ENCODE assay signal across 29 mouse cellular contexts in genomic region chr2:119463945-119464344, GRCm38 (mm10). TPM values are rescaled to one million over a fixed set of nuclear protein-coding genes. Genes with fewer than 3 reads are reported as not detected.
DNase-seq lines count a peak whose midpoint lies in the region; ATAC-seq and TF ChIP-seq lines count a peak whose summit lies in the region.
"Had no signal": no experiment of that assay in that cellular context is flagged by ENCODE, and none has a peak within 500 bp of the region (broad histone marks: within the 10 kb centered on the region; RNA-seq: fewer than 3 reads in every experiment).

No protein-coding gene starts in this region.

- H3K4me2 ChIP-seq in kidney, embryonic 14.5 days (replicated peaks; ENCODE audit: low read depth, low read length): no peak overlapping the region
- no peak overlapping the region for H3K4me2 ChIP-seq in kidney, embryonic 16.5 days (replicated peaks; ENCODE audit: low read depth, low read length)
- H3K4me2 ChIP-seq: forebrain, embryonic 13.5 days; heart, embryonic 13.5 days; hindbrain, embryonic 12.5 days had no signal

- 66% methylated on average over 4 of the region's 4 CpGs for WGBS in kidney, embryonic 14.5 days
- 65% methylated on average over 4 of the region's 4 CpGs for WGBS in kidney, embryonic 16.5 days
- 64% methylated on average over 4 of the region's 4 CpGs for WGBS in hindbrain, embryonic 10.5 days

- H3K4me3 ChIP-seq in kidney, embryonic 14.5 days (ENCODE audit: low read length): no peak overlapping the region
- H3K4me3 ChIP-seq in kidney, embryonic 16.5 days (ENCODE audit: low read length): no peak overlapping the region
- peak overlapping the region in 1 of 2 experiments; percentile 1; a peak in 1 of 4 replicates for H3K4me3 ChIP-seq in ES-E14 (ENCODE audit: insufficient read depth in 1 of 2, low read depth in 1 of 2, low read length in 2 of 2, poor library complexity in 1 of 2, severe bottlenecking in 1 of 2)
- no peak overlapping the region for H3K4me3 ChIP-seq in hindbrain, embryonic 10.5 days
- H3K4me3 ChIP-seq: forebrain, embryonic 10.5 days; forebrain, embryonic 13.5 days; heart, adult 2 months; heart, embryonic 10.5 days; heart, embryonic 13.5 days; hindbrain, embryonic 12.5 days had no signal

- no peaks in the 10 kb centered on the region for H3K27me3 ChIP-seq in kidney, embryonic 14.5 days (ENCODE audit: control insufficient read depth, insufficient read depth, low read length)
- no peaks in the 10 kb centered on the region for H3K27me3 ChIP-seq in kidney, embryonic 16.5 days (ENCODE audit: insufficient read depth, low read length)
- H3K27me3 ChIP-seq in hindbrain, embryonic 10.5 days (ENCODE audit: insufficient read depth, poor library complexity, severe bottlenecking): no peaks in the 10 kb centered on the region
- H3K27me3 ChIP-seq: CH12.LX; forebrain, embryonic 13.5 days; heart, embryonic 13.5 days; hindbrain, embryonic 12.5 days had no signal

- H3K36me3 ChIP-seq in kidney, embryonic 14.5 days (ENCODE audit: control insufficient read depth, insufficient read depth, low read length): no peaks in the 10 kb centered on the region; the same call in 1 of the 2 replicates
- H3K36me3 ChIP-seq in kidney, embryonic 16.5 days (ENCODE audit: insufficient read depth, low read length): peaks cover 3% of the 10 kb centered on the region; the same call in 1 of the 2 replicates
- H3K36me3 ChIP-seq in ES-E14 (ENCODE audit: control insufficient read depth, insufficient read depth, low read length, poor library complexity, severe bottlenecking): no peaks in the 10 kb centered on the region; the same call in 1 of the 2 replicates
- peaks cover 16% of the 10 kb centered on the region; the same call in 1 of the 2 replicates for H3K36me3 ChIP-seq in hindbrain, embryonic 10.5 days

- no peak overlapping the region for H3K27ac ChIP-seq in kidney, embryonic 14.5 days (ENCODE audit: low read depth, low read length)
- no peak overlapping the region for H3K27ac ChIP-seq in kidney, embryonic 16.5 days (ENCODE audit: low read length)
- H3K27ac ChIP-seq in ES-E14 (ENCODE audit: insufficient read depth, low read depth, low read length, poor library complexity, severe bottlenecking): peak overlapping the region; percentile 98
- no peak overlapping the region for H3K27ac ChIP-seq in hindbrain, embryonic 10.5 days
- H3K27ac ChIP-seq: forebrain, embryonic 10.5 days; forebrain, embryonic 13.5 days; heart, adult 2 months; heart, embryonic 10.5 days; heart, embryonic 13.5 days; hindbrain, embryonic 12.5 days; hindbrain, postnatal 0 days had no signal

- ATAC-seq in kidney, embryonic 14.5 days (ENCODE audit: low FRiP score, low TSS enrichment): no peak
- ATAC-seq in kidney, embryonic 16.5 days (ENCODE audit: low FRiP score, low TSS enrichment): no peak
- ATAC-seq: forebrain, embryonic 13.5 days; forebrain, embryonic 16.5 days; hindbrain, postnatal 0 days; inflammation-experienced regulatory T-cells, adult 6 months; intestine, embryonic 16.5 days had no signal

- peak; percentile 52 for DNase-seq in kidney, adult 9 months
- peak; percentile 30 for DNase-seq in kidney, postnatal 14 days
- DNase-seq in ES-E14 (ENCODE audit: low read depth, low spot score): peak; percentile 68
- DNase-seq in ZHBTc4 (ENCODE audit: low read depth, low spot score): peak; percentile 94
- no peak for DNase-seq in hindbrain, embryonic 10.5 days (ENCODE audit: low spot score)
- no peak for DNase-seq in adrenal gland, postnatal 36 days
- DNase-seq: adrenal gland, adult 2 months; adrenal gland, postnatal 14 days; B cell, adult 2 months; cerebellum, adult 11-12 months; cerebellum, adult 8-10 months; cerebellum, postnatal 10 days; gastrocnemius, postnatal 10 days; gastrocnemius, postnatal 36 days; heart, adult 2 months; heart, postnatal 14 days; heart, postnatal 4 days had no signal

- no peaks in the 10 kb centered on the region for H3K9me3 ChIP-seq in kidney, embryonic 14.5 days (ENCODE audit: control insufficient read depth, low read length)
- H3K9me3 ChIP-seq in kidney, embryonic 16.5 days (ENCODE audit: low read length): no peaks in the 10 kb centered on the region
- no peaks in the 10 kb centered on the region for H3K9me3 ChIP-seq in ES-E14 (ENCODE audit: control insufficient read depth, insufficient read depth, low read depth, low read length)
- no peaks in the 10 kb centered on the region for H3K9me3 ChIP-seq in hindbrain, embryonic 10.5 days
- H3K9me3 ChIP-seq: forebrain, embryonic 10.5 days; forebrain, embryonic 13.5 days; heart, embryonic 10.5 days; heart, embryonic 13.5 days; hindbrain, embryonic 12.5 days had no signal

- in situ Hi-C loops in ES-E14 (cut with MboI; ENCODE audit: low sequenced_read_pairs in 2 of 2, unreplicated experiment in 2 of 2): no loop called here

- no peaks in the 10 kb centered on the region for H3K4me1 ChIP-seq in kidney, embryonic 14.5 days (ENCODE audit: control insufficient read depth, insufficient read depth, low read length)
- H3K4me1 ChIP-seq in kidney, embryonic 16.5 days (ENCODE audit: insufficient read depth, low read length): peaks cover 6% of the 10 kb centered on the region; the same call in 1 of the 2 replicates
- H3K4me1 ChIP-seq in ES-E14 (ENCODE audit: control insufficient read depth in 2 of 2, insufficient read depth in 2 of 2, low read length in 2 of 2, poor library complexity in 1 of 2): peaks cover 7 to 31% of the 10 kb centered on the region in 2 experiments
- no peaks in the 10 kb centered on the region for H3K4me1 ChIP-seq in hindbrain, embryonic 10.5 days (replicated peaks)
- H3K4me1 ChIP-seq: forebrain, embryonic 10.5 days; forebrain, embryonic 13.5 days; heart, embryonic 10.5 days; hindbrain, embryonic 12.5 days had no signal

- H3K9ac ChIP-seq in kidney, embryonic 14.5 days (ENCODE audit: low read depth, low read length): no peak overlapping the region
- no peak overlapping the region for H3K9ac ChIP-seq in kidney, embryonic 16.5 days (replicated peaks; ENCODE audit: low read length)
- no peak overlapping the region; the same call in 1 of the 2 replicates for H3K9ac ChIP-seq in ES-E14 (ENCODE audit: insufficient read depth, low read depth, low read length, poor library complexity, severe bottlenecking)
- H3K9ac ChIP-seq: forebrain, embryonic 13.5 days; heart, embryonic 13.5 days; hindbrain, embryonic 12.5 days had no signal

TF ChIP-seq in ES-E14, 5 proteins besides CTCF, POLR2A, EP300 and RAD21:
- TF ChIP-seq ZC3H11A (IDR thresholded peaks at IDR 0.05; ENCODE audit: borderline replicate concordance, low read depth, low read length) (no peak), ZNF384 (IDR thresholded peaks at IDR 0.05; ENCODE audit: low read depth, low read length) (peak; percentile 36; the same call in 1 of the 2 replicates), CHD2 (IDR thresholded peaks at IDR 0.05; ENCODE audit: low read depth, low read length) (no peak; the same call in 1 of the 2 replicates)

RNA-seq across cellular contexts. Expression of gene Ino80, which starts 13.5 kb away (rescaled TPM):
- 6.2 and 8.4 TPM in 2 replicates for polyA plus RNA-seq in kidney, embryonic 14.5 days (2014; fragmentation: Nextera tagmentation; extraction: Ambion mirVana)
- polyA plus RNA-seq in kidney, embryonic 16.5 days (2015; fragmentation: Nextera tagmentation; extraction: Ambion mirVana): 3.9 and 5.0 TPM in 2 replicates
- 38.8 and 39.2 TPM in 2 replicates for total RNA-seq in ES-E14 (2012; rRNA removed)
- polyA plus RNA-seq in hindbrain, embryonic 10.5 days (2016; fragmentation: Nextera tagmentation; extraction: Ambion mirVana): 3.0 and 3.7 TPM in 2 replicates
- total RNA-seq in adrenal gland, postnatal 36 days (2021): 10 to 100 TPM; 20.5 to 22.5 TPM

Comparison
In these comparisons a context has a peak if more than half of its experiments do, and no peak if none do; other contexts are left out.
1. DNase-seq: peak in kidney, adult 9 months (single experiment), kidney, postnatal 14 days (single experiment), ES-E14 (single experiment) and ZHBTc4 (single experiment); none in hindbrain, embryonic 10.5 days (single experiment) and adrenal gland, postnatal 36 days (0 of 2).